Mouse (Mus musculus): ENCODE results near the gene Vma21-ps. TPM values are rescaled to one million over a fixed set of nuclear protein-coding genes. Genes with fewer than 3 reads are reported as not detected.

Vma21-ps gene
- not detected in 2 replicates for polyA plus RNA-seq (2021; fragmentation: Nextera tagmentation)
- long read RNA-seq, experiment 1: 0 reads
- long read RNA-seq, experiment 2: 0 reads

DNA sequence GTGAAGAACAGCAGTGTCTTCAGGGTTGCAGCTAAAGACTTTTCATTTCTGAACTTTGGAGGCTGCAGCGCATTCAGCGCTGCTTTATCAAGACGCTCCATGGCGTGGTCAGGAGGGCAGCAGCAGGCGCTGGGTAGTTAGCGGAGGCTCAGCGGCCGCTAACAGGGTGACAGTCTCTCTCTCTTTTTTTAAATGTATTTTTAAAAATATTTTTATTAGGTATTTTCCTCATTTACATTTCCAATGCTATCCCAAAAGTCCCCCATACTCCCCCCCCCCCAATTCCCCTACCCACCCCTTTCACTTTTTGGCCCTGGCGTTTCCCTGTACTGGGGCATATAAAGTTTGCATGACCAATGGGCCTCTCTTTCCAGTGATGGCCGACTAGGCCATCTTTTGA is at the start of gene Vma21-ps:
Gene Vma21-ps (minus strand): TSS at position 101 of the 400 bp plus-strand sequence.

Other genes starting within 250 kb of the Vma21-ps start
- 10.3 and 12.1 TPM in 2 replicates for gene Smc2, start 58.0 kb downstream of the Vma21-ps start, polyA plus RNA-seq (2021; fragmentation: Nextera tagmentation)
- not detected in 2 replicates for gene Toporsl, start 99.0 kb upstream of the Vma21-ps start, polyA plus RNA-seq (2021; fragmentation: Nextera tagmentation)

All from layer of hippocampus, adult 6 months (tissue).